Mouse (Mus musculus): ENCODE measurements around the gene Gm21292. TPM values are rescaled to one million over a fixed set of nuclear protein-coding genes. Genes with fewer than 3 reads are reported as not detected.
"Not testable (repeated sequence)": the region's sequence is repeated elsewhere in the genome, so short reads cannot be mapped to it uniquely, and the experiment has no call there.

Gene Gm21292
- not detected in 2 replicates for polyA plus RNA-seq (2011; ENCODE audit: insufficient read depth, insufficient read length, low replicate concordance, missing spikeins)

DNA sequence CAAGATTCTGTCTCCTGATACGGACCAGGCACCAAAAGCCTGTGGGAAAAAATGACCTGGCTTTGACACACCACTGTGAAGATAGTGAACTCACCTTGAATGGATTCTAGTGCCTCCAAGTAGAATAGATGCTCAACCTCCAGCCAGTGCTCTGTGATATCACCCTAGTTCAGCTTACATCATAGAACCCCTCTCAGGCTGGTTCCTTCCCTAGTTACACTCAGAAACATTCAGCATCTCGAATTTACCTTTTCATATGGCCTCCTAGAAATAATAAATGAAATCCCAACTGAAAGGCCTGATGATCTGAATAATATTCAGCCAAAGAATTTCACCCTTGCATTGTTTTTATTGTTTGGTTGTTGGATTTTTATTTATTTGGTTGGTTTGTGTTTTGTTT, at the start of gene Gm21292:
Gene Gm21292, minus strand, starts transcription at position 101 of the 400 bp plus-strand sequence.
- WGBS = 25% methylated on average over 2 of the region's 2 CpGs
- not testable (repeated sequence) for H3K4me1 ChIP-seq (ENCODE audit: control insufficient read depth, insufficient read depth, low read length)

More for the DNA sequence above, at the start of gene Gm21292:
- not testable (repeated sequence) for H3K4me3 ChIP-seq (replicated peaks; ENCODE audit: control insufficient read depth, low read depth, low read length); H3K27ac ChIP-seq (ENCODE audit: control insufficient read depth, insufficient read depth, low read depth, low read length, poor library complexity)

Other genes with a start within 250 kb of the Gm21292 start
- gene Gm21721, start 68.3 kb upstream of the Gm21292 start, polyA plus RNA-seq (2011; ENCODE audit: insufficient read depth, insufficient read length, low replicate concordance, missing spikeins) = not detected in 2 replicates
- not detected in 2 replicates for gene Gm21812, start 213.3 kb upstream of the Gm21292 start, polyA plus RNA-seq (2011; ENCODE audit: insufficient read depth, insufficient read length, low replicate concordance, missing spikeins)

Data from bone marrow, adult 2 months (tissue).